Mouse (Mus musculus) yolk sac, embryonic 10.5 days (tissue): Measurements from ENCODE around the gene Sectm1b.
"Not testable (repeated sequence)": the region's sequence is repeated elsewhere in the genome, so short reads cannot be mapped to it uniquely, and the experiment has no call there.

Experiments used
- DNase-seq: peaks from one replicate; pipeline ENCODE4 v3.0.0-alpha.2; 2017; ENCODE audit warnings: low spot score

The Sectm1b gene

GRCm38 (mm10) chr11:121069662-121070061 is 6.3 kb upstream of the Sectm1b start:
- not testable (repeated sequence) for DNase-seq

- DNase-seq, result no peak
Observed at GRCm38 (mm10) chr11:121067895-121068294, 4.5 kb upstream of the Sectm1b start.

GRCm38 (mm10) chr11:121064197-121064596 is 828 bp upstream of the Sectm1b start:
- DNase-seq, result no peak

GRCm38 (mm10) chr11:121061615-121062014 is 1.8 kb downstream of the Sectm1b start:
- DNase-seq, result no peak

- DNase-seq, result not testable (repeated sequence)
Observed at GRCm38 (mm10) chr11:121060401-121061067, 2.8 kb downstream of the Sectm1b start.

GRCm38 (mm10) chr11:121059471-121059870 is 3.9 kb downstream of the Sectm1b start:
- DNase-seq, result no peak

- no peak for DNase-seq
Observed at GRCm38 (mm10) chr11:121058956-121059355, 4.4 kb downstream of the Sectm1b start.

GRCm38 (mm10) chr11:121058122-121058521 is 5.2 kb downstream of the Sectm1b start:
- DNase-seq, result peak; percentile 70

- peak; percentile 64 for DNase-seq
Observed at GRCm38 (mm10) chr11:121056536-121057236, 6.7 kb downstream of the Sectm1b start.

- peak; percentile 76 for DNase-seq
Observed at GRCm38 (mm10) chr11:121053536-121053935, 9.8 kb downstream of the Sectm1b start.

GRCm38 (mm10) chr11:121052387-121052786 is 11.0 kb downstream of the Sectm1b start:
- peak; percentile 53 for DNase-seq

- DNase-seq, result no peak
Observed at GRCm38 (mm10) chr11:121051793-121052192, 11.6 kb downstream of the Sectm1b start.

- DNase-seq, result no peak
Observed at GRCm38 (mm10) chr11:121049840-121050239, 13.5 kb downstream of the Sectm1b start.

GRCm38 (mm10) chr11:121047826-121048399 is 15.5 kb downstream of the Sectm1b start:
- DNase-seq, result no peak

- no peak for DNase-seq
Observed at GRCm38 (mm10) chr11:121045286-121045685, 18.1 kb downstream of the Sectm1b start.

- DNase-seq, result not testable (repeated sequence)
Observed at GRCm38 (mm10) chr11:121043025-121043424, 20.3 kb downstream of the Sectm1b start.

GRCm38 (mm10) chr11:121042480-121042879 is 20.9 kb downstream of the Sectm1b start:
- no peak for DNase-seq

GRCm38 (mm10) chr11:121041636-121042035 is 21.7 kb downstream of the Sectm1b start:
- DNase-seq, result no peak

- DNase-seq, result peak; percentile 57
Observed at GRCm38 (mm10) chr11:121041212-121041611, 22.2 kb downstream of the Sectm1b start.

- DNase-seq, result no peak
Observed at GRCm38 (mm10) chr11:121039302-121039701, 24.1 kb downstream of the Sectm1b start, which contains the start of gene Cd7. Gene Cd7 (minus strand): TSS chr11:121039418.

GRCm38 (mm10) chr11:121038366-121039240 is 24.8 kb downstream of the Sectm1b start:
- DNase-seq, result no peak

- DNase-seq, result no peak
Observed at GRCm38 (mm10) chr11:121033118-121033517, 30.3 kb downstream of the Sectm1b start.
